Mouse (Mus musculus): ENCODE results near the gene Pola1.
"Not testable (repeated sequence)": the region's sequence is repeated elsewhere in the genome, so short reads cannot be mapped to it uniquely, and the experiment has no call there.

Gene Pola1

DNA sequence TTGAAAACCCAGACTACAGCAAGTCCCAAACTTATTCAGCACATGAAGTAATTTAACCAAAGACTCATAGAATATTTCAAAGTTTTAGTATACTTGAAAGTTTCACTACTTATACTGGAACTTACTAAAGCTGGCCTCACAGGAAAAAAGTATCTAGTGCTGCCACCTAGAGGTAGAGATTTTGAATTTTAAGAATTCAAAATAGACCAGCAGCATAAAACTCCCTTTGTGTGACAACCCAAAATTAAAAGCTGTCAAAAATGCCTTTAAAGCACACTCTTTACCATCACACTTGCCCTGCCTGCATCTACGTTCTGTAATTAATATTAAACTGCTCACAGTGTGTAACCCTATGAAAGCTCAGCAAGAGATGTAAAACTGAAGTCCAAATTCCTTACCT lies 166.2 kb downstream of the Pola1 start:
- in situ Hi-C loops (cut with MboI; ENCODE audit: low sequenced_read_pairs): no loop called here

DNA sequence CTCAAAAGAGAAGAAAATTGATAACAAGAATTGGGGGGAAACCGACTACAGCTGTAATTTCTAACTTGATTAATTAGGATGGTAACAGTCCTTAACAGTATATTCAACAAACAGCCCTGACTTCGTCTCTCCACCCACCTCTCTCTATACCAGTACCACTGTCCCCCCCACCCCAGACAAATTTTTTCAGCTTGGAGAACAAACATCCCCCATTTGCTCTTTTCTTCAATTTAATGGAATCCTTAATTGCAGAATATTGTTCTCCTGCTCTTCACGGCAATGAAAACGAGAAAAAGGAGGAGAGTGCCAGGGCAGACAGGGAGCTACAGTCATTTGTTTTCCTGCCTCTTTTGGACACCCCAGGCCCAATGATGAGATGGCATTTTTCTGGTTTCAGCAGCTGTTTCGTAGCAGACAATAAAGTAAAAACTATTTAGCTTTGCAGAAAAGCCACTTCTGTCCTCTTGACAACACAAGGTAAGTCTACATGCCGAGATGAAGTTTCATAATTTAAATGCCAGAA lies 202.2 kb downstream of the Pola1 start:
- in situ Hi-C loops (cut with MboI; ENCODE audit: low sequenced_read_pairs): no loop called here

DNA sequence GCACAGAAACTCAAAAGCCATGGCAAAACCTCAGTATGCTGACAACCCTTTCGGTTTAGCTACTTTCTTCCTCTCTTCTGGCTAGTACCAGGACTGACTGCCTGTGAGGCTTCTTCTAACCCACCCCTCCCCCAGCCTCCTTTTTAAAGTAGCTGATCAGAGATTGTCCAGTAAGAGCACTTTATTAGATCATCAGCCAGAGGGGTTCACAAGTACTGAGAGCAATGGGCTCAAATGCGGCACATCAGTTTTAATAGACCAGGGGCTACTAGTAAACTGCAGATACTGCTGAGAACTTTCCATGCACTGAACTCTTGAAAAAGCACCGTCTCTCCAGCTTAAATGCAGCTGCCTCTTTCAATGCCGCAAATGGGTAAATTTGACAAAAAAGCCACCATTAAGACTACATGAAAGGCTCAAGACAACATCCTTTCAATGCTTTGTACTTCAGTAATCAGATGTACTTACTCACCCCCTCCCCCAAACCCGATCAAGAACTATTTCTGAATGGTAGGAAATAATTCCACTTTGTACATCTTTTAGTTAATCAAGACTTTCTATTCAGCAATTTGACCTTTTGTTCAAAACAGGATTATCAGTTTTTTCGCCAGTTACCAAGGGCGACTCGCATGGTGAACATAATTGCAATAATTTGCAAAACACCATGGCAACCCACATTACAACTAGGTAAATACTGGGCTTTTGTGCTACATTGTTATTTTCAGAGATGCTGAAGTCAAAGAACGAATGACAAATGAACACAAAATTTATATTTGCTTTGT lies 202.8 kb downstream of the Pola1 start:
- in situ Hi-C loops (cut with MboI; ENCODE audit: low sequenced_read_pairs): no loop called here

DNA sequence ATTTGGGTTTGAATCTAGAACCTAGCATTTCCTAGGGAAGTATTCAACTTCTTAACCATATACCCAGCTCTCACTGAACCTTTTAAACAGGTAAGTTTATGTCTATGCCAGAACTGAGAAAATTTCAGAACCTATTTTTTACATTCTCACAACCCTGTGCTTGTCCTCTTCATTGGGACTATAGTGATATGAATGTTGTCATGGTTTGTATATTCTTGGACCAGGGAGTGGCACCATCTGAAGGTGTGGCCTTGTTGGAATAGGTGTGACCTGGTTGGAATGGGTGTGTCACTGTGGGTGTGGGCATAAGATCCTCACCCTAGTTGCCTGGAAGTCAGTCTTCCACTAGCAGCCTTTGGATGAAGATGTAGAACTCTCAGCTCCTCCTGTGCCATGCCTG lies 231.1 kb downstream of the Pola1 start:
- in situ Hi-C loops (cut with MboI; ENCODE audit: low sequenced_read_pairs): not testable (repeated sequence)

DNA sequence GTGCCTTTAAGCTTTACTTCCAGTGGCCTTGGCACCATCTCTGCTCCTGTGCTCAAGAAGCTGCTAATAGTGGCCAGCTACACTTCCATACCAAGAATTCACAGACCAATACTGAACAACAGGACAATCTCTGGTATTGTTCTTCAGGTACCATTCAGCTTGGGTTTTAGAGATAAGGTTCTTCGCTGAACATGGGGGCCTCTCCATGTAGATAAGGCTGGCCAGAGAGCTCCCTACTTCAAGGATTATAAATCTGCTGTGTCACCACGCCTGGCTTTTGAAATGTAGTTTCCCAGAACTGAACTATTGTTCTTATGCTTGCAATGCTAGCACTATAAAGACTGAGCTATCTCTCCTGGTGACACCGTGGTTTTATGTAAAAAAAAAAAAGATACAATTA lies 234.9 kb downstream of the Pola1 start:
- in situ Hi-C loops (cut with MboI; ENCODE audit: low sequenced_read_pairs): no loop called here

DNA sequence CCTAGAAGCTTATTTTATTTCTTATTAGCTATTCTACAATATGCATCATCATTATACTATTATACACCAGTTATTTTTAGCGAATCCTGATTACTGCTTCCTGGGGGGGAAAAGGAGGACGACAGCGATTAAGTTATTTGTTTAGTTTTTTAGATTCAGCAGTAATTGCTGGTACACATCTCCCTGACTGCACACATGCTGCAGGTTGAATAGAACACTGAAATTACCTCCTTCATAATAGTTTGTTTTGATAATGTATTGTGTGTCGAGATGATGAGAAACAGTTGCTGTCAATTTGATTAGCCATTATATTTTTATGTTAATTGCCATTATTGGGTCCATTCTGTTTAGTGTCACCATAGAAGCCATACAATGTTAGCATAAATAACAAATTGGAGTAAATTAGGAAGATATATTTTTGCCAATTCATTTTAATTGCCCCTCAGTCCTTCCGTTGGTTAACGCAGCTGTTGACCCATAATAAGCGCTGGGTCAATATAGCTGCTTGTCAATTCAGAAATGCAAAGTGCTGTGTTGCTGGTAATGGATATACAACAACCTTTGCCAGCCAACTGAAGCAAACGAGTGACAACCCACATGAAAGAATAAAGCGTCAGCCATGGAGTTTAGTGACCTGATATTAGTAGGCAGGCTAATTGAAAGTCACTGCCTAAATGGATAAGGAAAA lies 254.5 kb downstream of the Pola1 start:
- in situ Hi-C loops (cut with MboI; ENCODE audit: low sequenced_read_pairs): no loop called here

DNA sequence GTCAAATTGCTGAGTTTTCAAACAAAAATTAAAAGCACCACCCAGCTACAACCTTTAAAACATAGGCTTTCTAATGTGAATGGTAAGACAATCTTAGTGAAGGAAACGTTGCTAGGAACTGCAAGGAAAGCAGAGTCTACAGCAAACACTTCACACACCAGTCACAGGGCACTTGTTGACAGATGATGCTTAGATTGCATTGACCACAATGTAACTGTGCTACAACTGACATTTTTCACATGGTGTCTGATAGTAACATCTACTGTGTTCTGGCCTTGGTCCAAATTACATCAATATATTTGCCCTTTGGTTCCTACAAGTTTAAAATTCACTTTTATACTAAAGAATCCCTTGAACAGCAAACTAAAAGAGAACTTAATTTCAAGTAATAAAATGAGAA lies 258.5 kb downstream of the Pola1 start:
- in situ Hi-C loops (cut with MboI; ENCODE audit: low sequenced_read_pairs): no loop called here

DNA sequence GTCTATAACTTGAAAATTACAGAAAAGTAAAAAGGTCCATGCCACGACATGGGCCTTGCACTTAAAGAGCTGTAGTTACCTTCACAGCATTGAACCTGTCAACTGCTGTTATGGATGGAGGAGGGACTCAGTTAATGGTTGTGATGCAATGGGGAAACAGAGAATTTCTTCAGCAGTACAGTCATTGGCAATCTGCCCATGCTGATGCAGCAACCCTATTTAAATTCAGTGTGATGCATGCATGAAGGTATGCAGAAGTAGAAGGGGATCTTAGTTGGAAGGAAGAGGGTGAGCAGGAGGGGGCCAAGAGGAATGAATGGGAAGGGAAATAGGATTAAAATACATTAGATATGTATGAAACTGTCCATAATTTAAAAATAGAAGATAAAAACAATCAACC lies 262.2 kb downstream of the Pola1 start:
- in situ Hi-C loops (cut with MboI; ENCODE audit: low sequenced_read_pairs): no loop called here

DNA sequence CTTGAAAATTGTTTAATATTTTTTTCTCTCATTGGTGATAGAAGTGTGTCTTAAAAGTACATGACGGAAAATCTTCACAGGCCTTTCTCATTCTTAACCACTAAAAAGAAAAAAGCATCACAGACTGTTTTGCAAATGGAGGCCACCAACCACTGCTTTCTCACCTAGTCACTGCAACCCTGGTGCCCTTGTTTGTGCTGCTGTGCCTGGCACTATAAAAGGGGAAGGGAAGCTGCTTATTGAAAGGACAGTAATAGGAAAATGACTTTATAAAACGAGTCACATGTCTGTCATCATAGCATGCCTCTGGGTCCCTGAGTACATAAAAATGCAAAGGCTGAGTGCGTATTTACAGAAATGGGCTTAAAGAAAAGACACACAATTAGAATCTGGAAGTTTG lies 263.7 kb downstream of the Pola1 start:
- in situ Hi-C loops (cut with MboI; ENCODE audit: low sequenced_read_pairs): no loop called here

DNA sequence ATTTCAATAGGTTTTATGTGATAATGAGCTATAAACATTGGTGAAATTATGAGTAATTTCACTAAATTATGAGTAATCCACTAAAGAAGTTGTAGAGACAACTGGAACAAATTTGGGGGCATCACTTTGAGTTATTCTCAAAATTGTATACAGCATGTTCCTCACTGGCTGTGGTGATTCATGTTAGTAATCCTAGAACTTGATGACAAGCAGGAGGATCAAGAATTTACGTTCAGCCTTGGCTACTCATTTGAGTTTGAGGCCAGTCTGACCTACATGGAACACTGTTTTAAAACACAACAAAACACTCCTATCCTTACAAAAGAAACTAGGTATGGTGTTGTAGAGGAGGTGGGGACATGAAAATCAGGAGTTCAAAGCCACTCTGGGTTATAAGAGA lies 310.6 kb downstream of the Pola1 start:
- in situ Hi-C loops (cut with MboI; ENCODE audit: low sequenced_read_pairs): no loop called here

DNA sequence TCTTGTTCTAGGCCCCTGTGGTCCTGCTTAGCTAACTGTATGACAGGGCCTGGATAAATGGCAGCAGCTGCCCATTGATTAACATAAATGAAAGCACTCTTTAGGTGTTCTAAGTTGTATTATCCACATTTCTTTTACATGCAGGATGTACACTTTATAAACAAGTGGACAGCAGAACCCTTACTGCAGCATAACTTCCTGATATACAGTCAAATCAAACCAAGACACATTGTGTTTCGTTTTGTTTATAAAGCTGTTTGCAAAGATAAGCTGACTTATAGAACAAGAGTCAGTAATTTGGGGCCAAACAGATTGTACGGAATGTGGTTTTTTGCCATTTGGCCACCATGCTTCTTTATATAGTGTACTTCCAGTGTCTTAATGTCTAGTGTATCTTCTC lies 312.0 kb downstream of the Pola1 start:
- in situ Hi-C loops (cut with MboI; ENCODE audit: low sequenced_read_pairs): no loop called here

DNA sequence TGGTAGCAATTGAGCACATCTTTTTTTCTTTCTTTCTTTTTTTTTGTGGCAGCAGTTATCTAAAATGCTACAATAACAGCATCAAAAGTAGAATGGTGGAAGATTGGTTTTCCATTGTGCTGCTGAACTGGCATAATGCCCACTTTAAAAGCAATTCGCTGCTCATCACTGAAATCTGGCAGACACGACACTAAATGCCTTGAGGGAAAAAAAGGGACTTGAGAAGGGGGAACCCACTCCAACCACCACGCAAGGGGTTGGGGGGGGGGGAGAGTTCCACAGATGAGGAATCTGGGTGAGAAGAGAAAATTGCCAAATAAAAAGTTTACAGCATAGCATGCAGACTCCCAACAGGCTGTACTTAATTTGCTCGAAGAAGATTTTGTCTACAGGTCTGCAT lies 314.4 kb downstream of the Pola1 start:
- in situ Hi-C loops (cut with MboI; ENCODE audit: low sequenced_read_pairs): no loop called here

DNA sequence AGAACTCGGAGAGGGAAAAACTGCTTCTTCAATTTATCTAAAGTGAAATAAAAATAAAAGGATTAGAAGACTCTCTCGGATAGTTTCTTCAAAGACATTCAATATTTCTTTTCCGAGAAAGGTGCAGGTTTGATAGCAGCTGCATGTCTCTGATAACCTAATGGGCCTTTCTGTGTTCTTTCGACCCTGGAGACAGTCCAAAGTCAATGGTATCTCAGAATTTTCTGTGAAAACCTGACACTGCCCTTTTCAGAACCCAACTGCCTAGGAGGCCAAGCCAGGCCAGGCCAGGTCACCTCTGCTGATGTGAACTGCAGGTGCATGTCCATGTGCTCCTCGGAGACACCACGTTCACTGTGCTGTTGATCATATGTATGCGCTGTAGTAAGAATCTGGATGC lies 326.2 kb downstream of the Pola1 start:
- in situ Hi-C loops (cut with MboI; ENCODE audit: low sequenced_read_pairs): no loop called here

DNA sequence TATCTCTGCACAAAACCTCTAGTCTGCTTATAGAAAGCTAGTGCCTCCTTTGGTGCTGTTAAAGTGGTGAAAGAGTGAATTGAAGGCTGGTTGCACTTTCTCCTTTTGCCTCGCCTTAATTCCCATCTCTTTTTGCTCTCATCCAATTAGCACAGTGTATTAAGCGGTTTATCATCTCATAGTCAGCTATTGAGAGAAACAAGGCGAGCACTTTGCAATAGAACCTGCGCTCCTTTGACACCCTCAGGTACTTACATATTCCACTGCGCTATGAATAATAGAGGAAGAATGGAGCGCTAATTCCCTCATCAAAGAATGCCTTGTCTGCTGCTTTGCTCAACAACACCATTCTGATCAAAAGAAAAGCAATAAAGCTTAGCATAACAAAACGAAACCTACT lies 330.2 kb downstream of the Pola1 start:
- in situ Hi-C loops (cut with MboI; ENCODE audit: low sequenced_read_pairs): no loop called here

DNA sequence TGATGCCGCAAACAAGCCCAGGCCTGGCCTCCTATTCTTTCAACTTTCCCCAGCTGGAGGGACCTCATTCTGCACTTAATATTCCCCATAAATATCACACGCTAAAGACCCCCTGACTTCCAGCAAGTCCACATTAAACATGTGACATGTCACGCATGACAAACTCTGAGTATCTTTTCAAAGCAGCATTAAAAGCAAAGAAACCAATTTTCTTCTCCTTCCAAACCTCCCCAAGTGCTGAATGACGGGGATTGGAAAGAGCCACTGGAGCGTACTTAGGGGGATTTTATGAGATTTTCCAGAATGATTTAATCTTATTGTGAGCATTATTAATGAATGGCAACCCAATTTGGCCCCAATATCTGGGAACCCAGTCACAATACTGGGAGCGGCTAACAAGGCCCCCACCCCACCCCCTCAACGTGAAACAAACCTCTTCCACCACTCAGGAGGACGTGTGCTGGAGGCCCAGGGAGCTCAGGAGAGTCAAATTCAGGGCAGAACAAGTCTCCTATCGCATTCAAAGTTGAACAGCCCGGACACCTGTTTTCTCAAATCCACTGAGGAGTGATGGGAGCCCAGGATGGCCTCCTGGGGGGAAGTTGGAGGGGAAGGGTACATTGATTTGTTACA lies 331.7 kb downstream of the Pola1 start:
- in situ Hi-C loops (cut with MboI; ENCODE audit: low sequenced_read_pairs): no loop called here

DNA sequence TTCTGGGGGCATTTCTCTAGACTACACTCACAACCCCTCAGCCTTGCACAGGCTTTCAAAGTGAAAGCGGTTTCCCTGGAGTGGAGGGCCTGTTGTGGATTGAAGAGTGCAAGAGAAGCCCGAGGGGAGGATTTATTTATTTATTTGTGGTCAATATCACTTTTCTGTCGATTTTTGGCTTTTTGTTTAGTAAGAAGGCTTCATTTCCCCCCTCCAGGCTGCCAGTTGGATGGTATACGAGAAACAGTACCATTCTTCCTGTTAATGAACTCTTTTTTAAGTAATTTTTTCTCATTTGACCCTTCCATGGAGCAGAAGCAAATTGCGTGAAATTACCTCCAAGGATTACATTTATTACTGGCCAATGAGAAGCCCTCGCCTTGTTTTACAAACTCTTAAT lies 332.2 kb downstream of the Pola1 start:
- in situ Hi-C loops (cut with MboI; ENCODE audit: low sequenced_read_pairs): no loop called here

DNA sequence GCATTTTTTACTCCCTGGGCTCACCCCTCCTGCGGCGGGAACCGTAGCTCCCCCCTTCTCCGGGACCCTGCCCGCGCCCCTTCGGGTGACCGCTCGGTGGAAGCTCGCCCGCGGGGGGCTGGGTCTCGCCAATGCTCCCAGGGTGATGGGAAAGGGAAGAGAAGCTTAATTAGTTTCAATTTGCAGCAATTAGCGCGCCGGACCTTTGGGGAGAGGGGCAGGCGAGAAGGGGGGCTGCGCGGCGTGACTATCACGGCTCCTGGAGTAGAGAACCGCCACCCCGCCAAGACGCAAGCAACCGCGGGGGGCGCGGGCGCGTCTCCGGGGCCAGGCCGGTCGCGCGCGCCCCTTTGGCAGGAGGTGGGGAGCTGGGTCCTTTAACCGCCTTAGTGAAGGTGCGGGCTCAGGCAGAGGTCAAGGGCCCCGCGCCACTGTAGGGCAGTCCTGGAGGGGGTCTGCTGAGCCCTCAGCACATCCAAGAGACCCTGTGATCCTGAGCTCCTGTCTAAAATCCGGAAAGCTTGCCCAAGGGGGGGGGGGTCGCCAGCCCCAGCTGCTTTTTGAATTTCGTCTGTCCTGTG lies 332.8 kb downstream of the Pola1 start:
- in situ Hi-C loops (cut with MboI; ENCODE audit: low sequenced_read_pairs): no loop called here

DNA sequence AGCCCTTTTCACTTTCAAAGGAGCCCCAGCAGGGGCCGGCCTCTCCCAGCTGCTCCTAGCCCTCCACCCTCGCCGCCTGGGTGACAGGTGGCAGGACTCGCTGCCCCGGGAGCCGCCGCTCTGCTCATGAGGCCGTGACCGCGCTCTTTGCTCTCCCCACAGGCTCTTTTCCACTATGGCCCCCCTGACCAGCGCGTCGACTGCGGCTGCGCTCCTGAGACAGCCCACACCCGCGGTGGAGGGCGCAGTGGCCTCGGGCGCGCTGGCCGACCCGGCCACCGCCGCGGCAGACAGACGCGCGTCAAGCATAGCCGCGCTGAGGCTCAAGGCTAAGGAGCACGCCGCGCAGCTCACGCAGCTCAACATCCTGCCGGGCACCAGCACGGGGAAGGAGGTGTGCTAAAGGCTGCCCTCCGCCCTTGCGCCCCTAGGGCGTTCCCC lies 334.9 kb downstream of the Pola1 start:
- in situ Hi-C loops (cut with MboI; ENCODE audit: low sequenced_read_pairs): no loop called here

DNA sequence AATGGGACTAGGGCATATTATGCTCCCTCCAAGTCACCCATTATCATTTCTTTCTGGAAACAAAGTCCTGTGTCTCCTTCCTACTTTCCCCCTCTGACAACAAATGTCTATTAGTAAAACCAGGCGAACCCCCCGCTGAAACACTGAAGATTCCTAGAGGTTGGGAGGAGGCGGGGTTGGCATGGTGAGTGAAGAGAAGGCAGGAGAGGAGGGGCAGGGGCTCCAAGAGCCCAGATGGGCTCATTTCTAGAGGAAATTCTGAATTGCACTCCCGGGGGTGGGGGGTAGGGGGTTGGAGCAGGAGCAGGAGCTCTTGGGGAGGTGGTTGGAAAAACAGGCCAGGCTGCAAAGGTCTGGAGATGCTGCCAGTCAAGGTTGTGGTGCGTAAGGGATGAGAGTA lies 336.1 kb downstream of the Pola1 start:
- in situ Hi-C loops (cut with MboI; ENCODE audit: low sequenced_read_pairs): no loop called here

DNA sequence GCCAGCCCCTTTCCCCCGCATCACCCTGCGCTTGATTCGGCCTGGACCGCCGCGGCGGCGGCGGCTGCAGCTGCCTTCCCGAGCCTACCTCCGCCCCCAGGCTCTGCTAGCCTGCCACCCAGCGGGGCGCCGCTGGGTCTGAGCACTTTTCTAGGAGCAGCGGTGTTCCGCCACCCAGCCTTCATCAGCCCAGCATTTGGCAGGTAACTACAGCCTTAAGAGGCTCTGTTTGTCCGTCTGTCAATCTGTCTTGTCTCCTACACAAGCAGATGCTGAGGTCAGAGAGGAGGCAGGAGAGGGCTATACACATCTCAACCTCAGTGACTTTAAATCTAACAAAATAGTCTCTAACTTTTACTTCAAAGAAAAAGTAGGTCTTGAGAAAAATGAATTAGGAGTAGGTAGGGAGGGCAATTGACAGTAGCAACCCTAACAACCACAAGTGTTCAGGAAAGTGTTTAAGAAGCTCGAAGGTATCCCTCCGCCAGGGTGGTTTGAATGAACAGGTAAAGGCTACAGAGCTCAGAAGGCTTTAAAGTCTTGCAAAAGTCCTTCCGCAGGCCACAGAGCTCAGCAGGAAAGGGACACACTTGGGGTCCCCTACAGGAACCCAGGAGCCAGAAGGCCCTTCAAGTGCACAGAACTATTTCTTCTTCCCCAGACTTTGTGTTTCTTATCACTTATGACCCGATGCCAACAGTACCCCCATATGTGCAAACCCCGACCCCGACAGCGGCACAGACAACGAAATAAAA lies 337.0 kb downstream of the Pola1 start:
- in situ Hi-C loops (cut with MboI; ENCODE audit: low sequenced_read_pairs): no loop called here

DNA sequence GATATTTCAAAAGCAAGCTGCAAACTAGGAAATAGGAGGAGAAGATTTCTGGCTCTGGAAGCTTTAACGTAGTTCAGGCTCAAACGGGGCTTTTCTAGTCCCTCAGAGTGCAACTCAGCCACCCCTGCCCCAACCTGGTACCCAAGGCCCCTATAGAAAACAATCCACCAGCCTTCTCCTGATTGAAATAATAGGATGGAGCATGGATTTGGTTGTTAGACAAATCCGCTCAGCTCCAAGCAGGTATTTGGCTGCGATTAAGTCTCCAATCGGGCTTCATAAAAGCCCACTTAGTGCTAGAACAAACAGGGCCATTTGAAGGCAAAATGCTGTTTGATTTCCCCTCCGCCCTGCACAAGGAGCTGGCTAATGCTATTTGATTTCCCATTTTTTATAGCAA lies 339.9 kb downstream of the Pola1 start:
- in situ Hi-C loops (cut with MboI; ENCODE audit: low sequenced_read_pairs): no loop called here
